Mouse (Mus musculus): ENCODE measurements around the gene Slc35e3.

Slc35e3 gene

DNA sequence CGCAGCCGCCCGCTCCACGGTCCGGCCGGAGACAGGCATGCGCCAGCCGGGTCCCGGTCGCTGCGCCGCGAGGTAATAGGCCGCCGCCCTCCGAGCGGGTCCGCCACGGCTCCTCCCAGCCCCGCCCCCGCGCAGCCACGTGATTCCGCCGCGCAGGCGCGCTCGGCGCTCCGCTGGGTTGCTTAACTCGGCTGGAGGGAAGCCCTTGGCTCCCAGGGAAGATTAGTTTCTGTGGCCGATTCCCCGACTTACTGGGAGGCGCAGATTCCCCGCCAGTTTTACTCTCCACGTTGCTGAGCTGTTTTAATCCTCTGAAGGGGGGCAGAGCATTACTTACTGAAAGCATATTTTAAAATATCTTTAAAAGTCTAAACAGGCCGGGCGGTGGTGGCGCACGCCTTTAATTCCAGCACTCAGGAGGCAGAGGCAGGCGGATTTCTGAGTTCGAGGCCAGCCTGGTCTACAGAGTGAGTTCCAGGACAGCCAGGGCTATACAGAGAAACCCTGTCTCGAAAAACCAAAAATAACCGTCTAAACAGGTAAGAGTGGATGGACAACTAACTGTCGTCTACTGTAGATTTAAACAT, at the start of gene Slc35e3:
Gene Slc35e3, minus strand, starts transcription at position 69 of the 587 bp plus-strand sequence.
- peak; percentile 98 for DNase-seq

DNA sequence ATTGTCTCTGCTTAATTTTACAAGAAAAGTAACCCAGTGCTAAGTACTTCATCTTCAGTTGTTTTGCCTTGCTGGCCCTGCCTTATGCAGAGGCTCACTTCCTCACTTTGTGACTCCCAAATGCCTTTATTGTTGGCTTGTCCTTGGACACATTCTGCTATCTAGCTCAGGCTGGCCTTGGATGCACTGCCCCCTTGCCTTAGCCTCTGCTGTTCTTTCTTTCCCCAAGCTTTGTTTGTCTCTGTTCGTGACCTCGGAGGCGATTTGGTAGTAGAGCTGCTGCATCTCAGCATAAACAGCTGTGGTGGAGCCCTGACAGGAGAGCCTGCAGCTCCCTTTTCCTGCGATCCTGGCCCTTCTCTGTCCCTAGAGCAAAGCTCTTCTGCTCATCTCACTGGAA, 49.0 kb upstream of the Slc35e3 start:
- no peak for DNase-seq

- no peak for DNase-seq
Measured at GRCm38 (mm10) chr10:117793436-117794030, 47.4 kb upstream of the Slc35e3 start.

GRCm38 (mm10) chr10:117792141-117793091, 46.3 kb upstream of the Slc35e3 start, which contains the start of gene Nup107:
Gene Nup107 (minus strand): TSS chr10:117792705.
- peak; percentile 100 for DNase-seq

DNA sequence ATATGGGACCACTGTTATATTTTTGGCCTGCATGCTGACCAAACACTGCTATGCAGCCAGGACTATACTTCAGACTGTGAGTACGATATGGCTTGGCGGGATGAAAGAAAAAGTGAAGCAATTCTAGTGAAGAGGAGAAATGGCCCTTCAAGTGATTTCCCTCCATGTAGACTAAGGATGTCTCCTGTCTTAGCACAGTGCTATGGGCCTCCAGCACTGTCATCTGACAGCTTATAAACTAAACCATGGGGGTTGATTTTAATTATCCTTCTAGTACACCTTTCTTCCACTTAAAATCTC, 45.0 kb upstream of the Slc35e3 start:
- DNase-seq: no peak

DNA sequence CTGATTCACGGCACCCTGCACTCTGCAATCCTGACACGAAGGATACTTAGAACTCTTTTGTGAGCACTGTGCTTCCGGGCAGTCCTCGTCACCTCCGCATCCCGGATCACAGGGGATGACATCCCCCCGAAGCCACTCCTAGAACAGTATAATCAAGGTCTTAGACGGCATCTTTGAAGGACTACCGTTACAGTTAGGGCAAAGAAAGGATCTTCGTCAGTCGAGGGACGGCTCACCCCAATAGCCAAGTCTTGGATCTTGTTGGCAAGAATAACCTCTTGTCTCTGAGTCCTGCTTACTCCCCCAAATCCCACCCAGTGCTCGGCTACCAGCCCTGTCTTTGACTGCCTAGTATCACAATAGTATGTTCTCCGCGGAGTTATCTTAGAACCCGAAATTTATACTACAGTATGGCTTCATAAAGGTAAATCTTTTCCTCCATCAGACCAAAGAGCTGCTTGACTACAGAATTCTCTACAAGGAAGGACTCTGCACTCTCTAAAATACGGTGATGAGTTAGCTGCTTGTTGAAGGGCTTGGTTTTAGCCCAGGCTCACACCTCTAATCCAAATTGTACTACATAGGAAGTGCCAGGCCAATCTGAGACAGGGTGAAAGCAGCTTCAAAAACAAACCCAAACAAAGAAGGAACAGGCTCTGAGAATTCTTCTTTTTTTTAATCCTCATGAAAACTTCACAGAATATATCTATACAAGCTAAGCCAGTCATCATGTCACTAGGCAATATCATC, 44.4 kb upstream of the Slc35e3 start:
- DNase-seq: no peak

- DNase-seq: no peak
Measured at GRCm38 (mm10) chr10:117790011-117790410, 43.8 kb upstream of the Slc35e3 start.

GRCm38 (mm10) chr10:117784646-117785045, 38.5 kb upstream of the Slc35e3 start:
- DNase-seq: no peak

GRCm38 (mm10) chr10:117783786-117784420, 37.7 kb upstream of the Slc35e3 start:
- no peak for DNase-seq

DNA sequence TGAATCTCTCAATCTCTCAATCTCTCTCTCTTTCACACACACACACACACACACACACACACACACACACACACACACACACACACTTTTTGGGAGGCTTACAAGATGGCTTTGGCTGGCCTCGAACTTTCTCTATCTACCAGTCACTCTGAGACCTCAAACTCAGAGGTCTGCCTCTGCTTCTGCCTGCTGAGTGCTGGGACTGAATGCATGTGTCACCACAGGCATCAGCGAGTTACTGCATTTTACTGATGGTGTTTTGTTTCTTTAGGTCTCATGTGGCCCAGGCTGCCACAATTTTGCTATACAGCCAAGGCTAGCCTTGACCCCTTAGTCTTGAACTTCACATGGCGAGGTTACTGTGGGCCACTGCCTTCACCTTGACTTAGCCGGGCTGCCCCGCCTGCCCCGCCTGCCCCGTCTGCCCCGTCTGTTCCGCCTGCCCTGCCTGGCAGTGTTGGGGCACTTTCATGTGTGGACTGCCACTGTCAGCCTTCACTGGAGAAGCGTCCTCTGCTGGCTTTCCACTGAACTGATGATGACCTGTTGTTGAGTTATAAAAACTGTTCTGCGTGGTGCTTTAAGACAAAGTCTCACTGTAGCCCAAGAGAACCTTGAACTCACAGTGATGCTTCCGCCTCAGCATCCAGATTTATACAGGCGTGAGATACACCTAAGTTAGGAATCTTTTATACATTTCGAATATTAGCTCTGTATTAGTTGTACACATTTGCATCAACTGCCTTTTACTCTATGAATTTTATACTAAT, 36.5 kb upstream of the Slc35e3 start:
- no peak for DNase-seq

- DNase-seq: no peak
Measured at GRCm38 (mm10) chr10:117782056-117782455, 35.9 kb upstream of the Slc35e3 start.

GRCm38 (mm10) chr10:117781021-117781725, 35.0 kb upstream of the Slc35e3 start:
- DNase-seq: no peak

GRCm38 (mm10) chr10:117780306-117780911, 34.2 kb upstream of the Slc35e3 start:
- DNase-seq: no peak

DNA sequence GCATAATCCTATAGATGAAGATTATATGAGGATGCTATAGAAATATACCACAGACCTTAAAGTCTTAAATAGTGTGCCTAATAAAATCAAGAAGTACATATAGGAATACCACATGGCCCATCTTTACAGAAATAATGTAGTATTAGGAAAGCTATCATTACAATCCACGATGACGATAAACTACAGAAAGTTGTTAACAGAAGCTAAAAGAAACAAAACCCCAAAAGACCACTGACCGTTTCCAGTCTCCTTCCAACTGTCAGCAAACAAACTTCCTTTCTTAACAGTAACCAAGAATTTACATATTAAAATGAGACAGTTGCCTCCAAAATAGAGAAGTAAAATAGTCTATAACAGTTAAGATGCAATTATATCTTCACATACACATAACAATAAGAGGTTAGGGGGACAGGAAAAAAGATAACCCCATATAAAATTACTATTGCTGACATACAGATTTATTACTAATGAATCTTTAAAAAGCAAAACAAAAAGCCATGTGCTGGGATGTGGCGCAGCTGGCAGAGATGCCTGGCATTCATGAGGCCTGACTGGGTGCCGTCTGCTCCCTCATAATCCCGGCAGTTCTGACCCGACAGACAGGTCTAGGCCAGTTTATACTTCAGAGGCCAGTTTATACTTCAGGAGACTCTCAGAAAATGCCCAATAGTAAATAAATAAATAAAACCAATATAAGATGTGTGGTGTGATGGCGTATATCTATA, 33.6 kb upstream of the Slc35e3 start:
- no peak for DNase-seq

GRCm38 (mm10) chr10:117778951-117779350, 32.8 kb upstream of the Slc35e3 start:
- DNase-seq: no peak

GRCm38 (mm10) chr10:117778328-117778910, 32.3 kb upstream of the Slc35e3 start:
- DNase-seq: no peak

- DNase-seq: no peak
Measured at GRCm38 (mm10) chr10:117777501-117778327, 31.5 kb upstream of the Slc35e3 start.

GRCm38 (mm10) chr10:117777103-117777470, 30.9 kb upstream of the Slc35e3 start:
- DNase-seq: no peak
